8 mouse cellular contexts compared by ENCODE assay signal in genomic region chr8:72722769-72723650, GRCm38 (mm10). TPM values are rescaled to one million over a fixed set of nuclear protein-coding genes. Genes with fewer than 3 reads are reported as not detected.
A peak's percentile ranks its signal among the peaks of the same experiment; 100 is the strongest.
DNase-seq lines count a peak whose midpoint lies in the region; ATAC-seq and TF ChIP-seq lines count a peak whose summit lies in the region.

Gene Sin3b (plus strand): TSS chr8:72723285.

- peak within 1 kb of the TSS; percentile 37; the same call in 1 of the 2 replicates for H3K27ac ChIP-seq in forebrain, embryonic 13.5 days
- 0 out of 2 replicates have a peak within 1 kb of the TSS, but pooled peaks have one; percentile 23 for H3K27ac ChIP-seq in liver, postnatal 0 days (ENCODE audit: low read depth)
- H3K27ac ChIP-seq in neural tube, embryonic 14.5 days (ENCODE audit: low read depth, low read length): no peak within 1 kb of the TSS

- peak within 1 kb of the TSS; percentile 96 for H3K4me2 ChIP-seq in forebrain, embryonic 13.5 days
- peak within 1 kb of the TSS; percentile 96 for H3K4me2 ChIP-seq in liver, postnatal 0 days (ENCODE audit: low read depth, low read length)
- H3K4me2 ChIP-seq in neural tube, embryonic 14.5 days (ENCODE audit: low read depth, low read length): peak within 1 kb of the TSS; percentile 88

- peak within 1 kb of the TSS; percentile 95 for H3K4me3 ChIP-seq in E14TG2a.4 (replicated peaks; ENCODE audit: low read length)
- H3K4me3 ChIP-seq in forebrain, embryonic 13.5 days: peak within 1 kb of the TSS; percentile 96
- peak within 1 kb of the TSS; percentile 88 for H3K4me3 ChIP-seq in liver, postnatal 0 days (ENCODE audit: low read depth, low read length)
- peak within 1 kb of the TSS; percentile 77 for H3K4me3 ChIP-seq in neural tube, embryonic 14.5 days (ENCODE audit: low read depth, low read length)

- H3K4me1 ChIP-seq in E14TG2a.4 (replicated peaks; ENCODE audit: low read depth, low read length): peaks cover 11% of the 10 kb centered on the region
- H3K4me1 ChIP-seq in forebrain, embryonic 13.5 days: peaks cover 14% of the 10 kb centered on the region
- peaks cover 8% of the 10 kb centered on the region for H3K4me1 ChIP-seq in liver, postnatal 0 days (ENCODE audit: insufficient read depth)
- peaks cover 8% of the 10 kb centered on the region for H3K4me1 ChIP-seq in neural tube, embryonic 14.5 days (ENCODE audit: control insufficient read depth, insufficient read depth, low read length)

- H3K27me3 ChIP-seq in E14TG2a.4 (ENCODE audit: insufficient read depth, low read length): peaks cover 12% of the 10 kb centered on the region
- H3K27me3 ChIP-seq in forebrain, embryonic 13.5 days: no peaks in the 10 kb centered on the region
- H3K27me3 ChIP-seq in liver, postnatal 0 days (ENCODE audit: insufficient read depth, low read length): no peaks in the 10 kb centered on the region
- no peaks in the 10 kb centered on the region for H3K27me3 ChIP-seq in neural tube, embryonic 14.5 days (ENCODE audit: control insufficient read depth, insufficient read depth, low read length)

- no peaks in the 10 kb centered on the region for H3K9me3 ChIP-seq in E14TG2a.4 (ENCODE audit: low read length)
- H3K9me3 ChIP-seq in forebrain, embryonic 13.5 days (replicated peaks): no peaks in the 10 kb centered on the region
- H3K9me3 ChIP-seq in liver, postnatal 0 days (ENCODE audit: low read length): no peaks in the 10 kb centered on the region
- no peaks in the 10 kb centered on the region for H3K9me3 ChIP-seq in neural tube, embryonic 14.5 days (ENCODE audit: control insufficient read depth, low read length)

- no peak for TF ChIP-seq EP300 in liver, postnatal 0 days (IDR thresholded peaks at IDR 0.05; ENCODE audit: low read depth)

- peak within 1 kb of the TSS; percentile 96 for H3K9ac ChIP-seq in forebrain, embryonic 13.5 days
- peak within 1 kb of the TSS; percentile 91 for H3K9ac ChIP-seq in liver, postnatal 0 days (replicated peaks)
- peak within 1 kb of the TSS; percentile 84 for H3K9ac ChIP-seq in neural tube, embryonic 14.5 days (replicated peaks; ENCODE audit: low read depth, low read length)

- peaks cover 41% of the 10 kb centered on the region for H3K36me3 ChIP-seq in E14TG2a.4 (ENCODE audit: insufficient read depth, low read length)
- H3K36me3 ChIP-seq in forebrain, embryonic 13.5 days (ENCODE audit: poor library complexity, severe bottlenecking): peaks cover 34% of the 10 kb centered on the region
- peaks cover 22% of the 10 kb centered on the region for H3K36me3 ChIP-seq in liver, postnatal 0 days (replicated peaks; ENCODE audit: insufficient read depth, low read length)
- H3K36me3 ChIP-seq in neural tube, embryonic 14.5 days (ENCODE audit: control insufficient read depth, insufficient read depth, low read length): peaks cover 24% of the 10 kb centered on the region; the same call in 1 of the 2 replicates

- intact Hi-C loops in heart, postnatal 10 days (cut with DNase I): no loop called here

- TF ChIP-seq CTCF in E14TG2a.4 (conservative IDR thresholded peaks at IDR 0.05; ENCODE audit: low read length): no peak
- TF ChIP-seq CTCF in liver, postnatal 0 days (IDR thresholded peaks at IDR 0.05; ENCODE audit: low read depth): no peak

- DNase-seq in heart, postnatal 10 days: peak; percentile 97 to 98
- DNase-seq in large intestine, adult 2 months (ENCODE audit: low read depth, low spot score): peak; percentile 48
- DNase-seq in liver, postnatal 0 days: peak; percentile 97
- DNase-seq in testis, postnatal 10 days (ENCODE audit: low spot score): peak; percentile 99

- ATAC-seq in cerebellum, adult (ENCODE audit: insufficient number of reproducible peaks, low FRiP score, low TSS enrichment): peak; percentile 96
- ATAC-seq in forebrain, embryonic 13.5 days: peak; percentile 99
- peak; percentile 99 for ATAC-seq in liver, postnatal 0 days
- peak; percentile 99 for ATAC-seq in neural tube, embryonic 14.5 days (ENCODE audit: low read depth)

- 13% methylated on average over 55 of the region's 56 CpGs for WGBS in forebrain, embryonic 13.5 days
- 14% methylated on average over 55 of the region's 56 CpGs for WGBS in large intestine, adult 2 months
- whole genome bisulfite sequencing in liver, postnatal 0 days (ENCODE audit: insufficient replicate concordance): 13% methylated on average over 56 of the region's 56 CpGs
- WGBS in neural tube, embryonic 14.5 days: 15% methylated on average over 50 of the region's 56 CpGs

RNA-seq across cellular contexts. Expression of gene Sin3b, which starts in this region (rescaled TPM):
- 185 and 197 TPM in 2 replicates for polyA plus RNA-seq in forebrain, embryonic 13.5 days (2015; fragmentation: Nextera tagmentation; extraction: Ambion mirVana)
- total RNA-seq in heart, postnatal 10 days (2021): 100 to 1,000 TPM; 117 to 120 TPM
- polyA plus RNA-seq in large intestine, adult 2 months (2012; rRNA removed): 108 and 132 TPM in 2 replicates
- polyA plus RNA-seq in liver, postnatal 0 days (2015; fragmentation: Nextera tagmentation; extraction: Ambion mirVana): 81.1 and 87.7 TPM in 2 replicates
- 177 and 182 TPM in 2 replicates for polyA plus RNA-seq in neural tube, embryonic 14.5 days (2014; fragmentation: Nextera tagmentation; extraction: Ambion mirVana)

Comparison
In these comparisons a context has a peak if more than half of its experiments do, and no peak if none do; other contexts are left out.
1. DNase-seq: peak in every context shown above with its lines; median percentile 99 in testis, postnatal 10 days; 98 in heart, postnatal 10 days; 97 in liver, postnatal 0 days; 48 in large intestine, adult 2 months.